Mouse (Mus musculus) liver, embryonic 14.5 days (tissue): ENCODE results near the gene Prkcq. TPM values are rescaled to one million over a fixed set of nuclear protein-coding genes. Genes with fewer than 3 reads are reported as not detected.
A peak's percentile ranks its signal among the peaks of the same experiment; 100 is the strongest.

ENCODE experiments used
- ATAC-seq: fragments of 200-750 bp; cut with Nextera tagmentation; 2 replicates; pipeline ENCODE4 v1.8.0; 2017; ENCODE audit warnings: moderate number of reproducible peaks, mild to moderate bottlenecking, moderate library complexity; ENCODE audit not compliant: insufficient read depth
- DNase-seq, 3 experiments: peaks; one replicate each; pipeline ENCODE4 v3.0.0-alpha.2; 2012 to 2013; ENCODE audit warnings: low read depth in 3 of 3, low spot score in 3 of 3
- H3K27ac ChIP-seq: fragments of 300-500 bp; sonication (generic); 2 replicates; pipeline ENCODE4 v1.5.1; 2014; ENCODE audit warnings: moderate library complexity, mild to moderate bottlenecking, control low read depth, inconsistent platforms
- H3K27me3 ChIP-seq: fragments of 300-500 bp; sonication (generic); 2 replicates; pipeline ENCODE4 v1.6.1; 2014; ENCODE audit warnings: mild to moderate bottlenecking, low read length, moderate library complexity; ENCODE audit not compliant: control insufficient read depth, insufficient read depth
- H3K36me3 ChIP-seq: fragments of 300-500 bp; sonication (generic); replicated peaks from 2 replicates; pipeline ENCODE4 v1.6.1; 2014; ENCODE audit warnings: low read depth; ENCODE audit not compliant: control insufficient read depth, insufficient read depth
- H3K4me1 ChIP-seq, 2 experiments: fragments of 200-500 bp in 1 of 2; fragments of 300-500 bp in 1 of 2; sonication (generic) in 1 of 2; replicated peaks; 2 replicates each; pipeline ENCODE4 v1.6.1; 2012 to 2014; ENCODE audit warnings: antibody characterized with exemption in 1 of 2, inconsistent platforms in 1 of 2, low read length in 1 of 2; ENCODE audit not compliant: control insufficient read depth in 2 of 2, insufficient read depth in 2 of 2
- H3K4me2 ChIP-seq: fragments of 300-500 bp; sonication (generic); 2 replicates; pipeline ENCODE4 v1.6.1; 2014; ENCODE audit warnings: low read depth, mild to moderate bottlenecking, control low read depth, moderate library complexity
- H3K4me3 ChIP-seq, 2 experiments: fragments of 200-500 bp in 1 of 2; fragments of 300-500 bp in 1 of 2; sonication (generic) in 1 of 2; 2 replicates each; pipeline ENCODE4 v1.5.1; 2012 to 2014; ENCODE audit warnings: low read depth in 2 of 2, low read length in 2 of 2, mild to moderate bottlenecking in 2 of 2, control low read depth in 1 of 2, inconsistent platforms in 1 of 2, moderate library complexity in 1 of 2; ENCODE audit not compliant: insufficient read depth in 1 of 2
- H3K9ac ChIP-seq: fragments of 300-500 bp; sonication (generic); replicated peaks from 2 replicates; pipeline ENCODE4 v1.6.1; 2014; ENCODE audit warnings: mild to moderate bottlenecking, control low read depth, moderate library complexity
- H3K9me3 ChIP-seq: fragments of 300-500 bp; sonication (generic); 2 replicates; pipeline ENCODE4 v1.6.1; 2016; ENCODE audit warnings: low read length, mixed read lengths; ENCODE audit not compliant: control insufficient read depth
- CTCF ChIP-seq: IDR thresholded peaks from 2 replicates; pipeline ENCODE4 v1.5.1; 2016; ENCODE audit warnings: antibody characterized with exemption, low read depth, control low read depth
- EP300 ChIP-seq: IDR thresholded peaks from 2 replicates; pipeline ENCODE4 v1.6.1; 2016; ENCODE audit warnings: antibody characterized with exemption, low read depth
- WGBS: fragments of 180-500 bp; shearing (Covaris S2); extraction: QIAGEN DNeasy Blood & Tissue Kit; methylation state at CpG from one replicate; pipeline ENCODE4 v1.1.7; 2014; ENCODE audit not compliant: insufficient replicate concordance; 5-methylcytosine and 5-hydroxymethylcytosine counted together
- polyA plus RNA-seq, 2 experiments: library from polyadenylated mRNA; depleted of rRNA in 1 of 2; stranded (reverse) in 1 of 2; unstranded in 1 of 2; fragments of >200 nt; fragmentation: Nextera tagmentation in 1 of 2; extraction: Ambion mirVana in 1 of 2; gene quantifications; 2 replicates each; pipeline versions ENCODE4 v1.2.1 to v1.2.3; 2012 to 2014

The Prkcq gene
- polyA plus RNA-seq, 2 experiments, result 2.1 to 3.4 TPM

- DNase-seq (no peak), ATAC-seq (no peak)
- Histone ChIP-seq H3K36me3 (no peaks in the 10 kb centered on the region), H3K27ac (no peak overlapping the region), H3K4me3 (peak overlapping the region; percentile 47 to 52), H3K27me3 (no peaks in the 10 kb centered on the region; the same call in 1 of the 2 replicates), H3K9me3 (no peaks in the 10 kb centered on the region), H3K4me1 (0 out of 4 replicates have a peak, but pooled peaks cover 0 to 1% of the 10 kb centered on the region in 2 experiments), H3K4me2 (peak overlapping the region; percentile 70), H3K9ac (no peak overlapping the region)
- WGBS, result 5% methylated on average over 9 of the region's 9 CpGs
- TF ChIP-seq CTCF (no peak), EP300 (no peak)
Measured at GRCm38 (mm10) chr2:11172831-11173414, 1.0 kb downstream of the Prkcq start.

- 0 out of 4 replicates have a peak, but pooled peaks cover 0 to 1% of the 10 kb centered on the region in 2 experiments for H3K4me1 ChIP-seq
- H3K27me3 ChIP-seq, result no peaks in the 10 kb centered on the region; the same call in 1 of the 2 replicates
- ATAC-seq, result no peak
- 29% methylated on average over 4 of the region's 4 CpGs for WGBS
- H3K9me3 ChIP-seq, result no peaks in the 10 kb centered on the region
- H3K4me3 ChIP-seq, result no peak overlapping the region
- no peak overlapping the region for H3K9ac ChIP-seq
- no peak for DNase-seq
- no peaks in the 10 kb centered on the region for H3K36me3 ChIP-seq
- no peak for TF ChIP-seq CTCF
- no peak for TF ChIP-seq EP300
- no peak overlapping the region for H3K27ac ChIP-seq
- no peak overlapping the region; the same call in 1 of the 2 replicates for H3K4me2 ChIP-seq
Measured at GRCm38 (mm10) chr2:11173521-11173920, 1.6 kb downstream of the Prkcq start.

- no peak overlapping the region for H3K9ac ChIP-seq
- no peak overlapping the region for H3K4me3 ChIP-seq
- H3K4me1 ChIP-seq, result no peaks in the 10 kb centered on the region
- no peaks in the 10 kb centered on the region; the same call in 1 of the 2 replicates for H3K27me3 ChIP-seq
- DNase-seq, result no peak
- H3K4me2 ChIP-seq, result no peak overlapping the region
- no peak for ATAC-seq
- H3K36me3 ChIP-seq, result no peaks in the 10 kb centered on the region
- TF ChIP-seq CTCF, result no peak
- TF ChIP-seq EP300, result no peak
- WGBS, result 65% methylated on average over 4 of the region's 4 CpGs
- H3K27ac ChIP-seq, result no peak overlapping the region
- H3K9me3 ChIP-seq, result no peaks in the 10 kb centered on the region
Measured at GRCm38 (mm10) chr2:11174101-11174500, 2.2 kb downstream of the Prkcq start.

GRCm38 (mm10) chr2:11177880-11178279, 6.0 kb downstream of the Prkcq start:
- 82% methylated on average over 12 of the region's 12 CpGs for WGBS
- TF ChIP-seq CTCF (no peak), EP300 (no peak)
- no peak overlapping the region for H3K4me2 ChIP-seq

GRCm38 (mm10) chr2:11181510-11181909, 9.6 kb downstream of the Prkcq start:
- Histone ChIP-seq H3K27ac (no peak overlapping the region), H3K4me3 (no peak overlapping the region), H3K36me3 (no peaks in the 10 kb centered on the region), H3K4me1 (no peaks in the 10 kb centered on the region; a peak in 1 of 4 replicates), H3K9ac (no peak overlapping the region), H3K4me2 (no peak overlapping the region), H3K9me3 (no peaks in the 10 kb centered on the region), H3K27me3 (no peaks in the 10 kb centered on the region)
- no peak for ATAC-seq
- WGBS, result 46% methylated on average over 4 of the region's 4 CpGs
- DNase-seq, result no peak
- TF ChIP-seq CTCF (no peak), EP300 (no peak)

More at GRCm38 (mm10) chr2:11177880-11178279, 6.0 kb downstream of the Prkcq start:
- ATAC-seq, result no peak
- no peak for DNase-seq
- Histone ChIP-seq H3K4me1 (no peaks in the 10 kb centered on the region; a peak in 1 of 4 replicates), H3K9me3 (no peaks in the 10 kb centered on the region), H3K27me3 (no peaks in the 10 kb centered on the region), H3K4me3 (no peak overlapping the region), H3K36me3 (no peaks in the 10 kb centered on the region), H3K27ac (no peak overlapping the region), H3K9ac (no peak overlapping the region)
